Mouse (Mus musculus) bone marrow macrophage, adult 2 months (primary cell): ENCODE data around the gene Cd47.

ENCODE experiments used
- CTCF ChIP-seq: IDR thresholded peaks from 2 replicates; pipeline ENCODE4 v1.5.1; 2012; ENCODE audit warnings: low read depth, mild to moderate bottlenecking, low read length, moderate library complexity
- POLR2A ChIP-seq: IDR thresholded peaks from 2 replicates; pipeline ENCODE4 v1.6.1; 2012; ENCODE audit warnings: mild to moderate bottlenecking, low read depth, low read length, borderline replicate concordance

DNA sequence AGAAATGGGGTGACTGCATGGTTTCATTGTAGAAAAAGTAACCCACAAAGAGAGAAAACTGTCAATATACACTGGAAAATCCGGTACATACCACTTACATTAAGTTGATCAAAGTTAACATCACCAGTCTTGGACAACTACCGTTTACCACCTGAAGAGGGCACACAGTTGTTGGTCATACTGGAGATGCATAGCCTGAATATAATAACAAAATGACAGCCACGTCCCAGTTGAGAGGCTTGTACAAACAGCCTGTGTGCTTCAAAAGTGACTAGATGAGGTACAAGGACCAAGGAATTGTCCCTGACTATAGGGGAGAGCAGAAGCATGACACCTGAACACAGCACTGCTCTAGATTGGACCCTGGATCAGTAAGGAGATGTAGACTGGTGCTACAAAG lies 34.0 kb upstream of the Cd47 start:
- no peak for TF ChIP-seq CTCF
- no peak for TF ChIP-seq POLR2A
